Mouse (Mus musculus) olfactory bulb, adult 2 months (tissue): Measurements from ENCODE around the gene Scfd2. TPM values are rescaled to one million over a fixed set of nuclear protein-coding genes. Genes with fewer than 3 reads are reported as not detected.

Experiments used
- H3K27ac ChIP-seq: fragments of 200-500 bp; 2 replicates; pipeline ENCODE4 v1.5.1; 2012; ENCODE audit warnings: low read depth, low read length; ENCODE audit not compliant: insufficient read depth
- H3K4me1 ChIP-seq: fragments of 200-500 bp; 2 replicates; pipeline ENCODE4 v1.6.1; 2012; ENCODE audit warnings: low read length; ENCODE audit not compliant: control insufficient read depth, insufficient read depth
- H3K4me3 ChIP-seq: fragments of 200-500 bp; 2 replicates; pipeline ENCODE4 v1.5.1; 2012; ENCODE audit warnings: mild to moderate bottlenecking, low read depth, low read length, moderate library complexity; ENCODE audit not compliant: insufficient read depth
- CTCF ChIP-seq: fragments of 200-500 bp; IDR thresholded peaks from 2 replicates; pipeline ENCODE4 v1.5.1; 2012; ENCODE audit warnings: low read depth, mild to moderate bottlenecking, low read length, moderate library complexity; ENCODE audit not compliant: insufficient read depth
- POLR2A ChIP-seq: fragments of 200-500 bp; IDR thresholded peaks from 2 replicates; pipeline ENCODE4 v1.6.1; 2012; ENCODE audit warnings: mild to moderate bottlenecking, low read depth, low read length, moderate library complexity; ENCODE audit not compliant: insufficient read depth
- WGBS: fragments of 180-500 bp; shearing (Covaris S2); methylation state at CpG from one replicate; pipeline ENCODE4 v1.1.7; 2018; 5-methylcytosine and 5-hydroxymethylcytosine counted together
- polyA plus RNA-seq: library from polyadenylated mRNA; stranded (reverse); fragments of >200 nt; gene quantifications from 2 replicates; pipeline ENCODE4 v1.2.4, GENCODE M21; 2012; ENCODE audit warnings: low replicate concordance; ENCODE audit not compliant: missing spikeins, insufficient read depth, insufficient read length

Scfd2 gene
- polyA plus RNA-seq, 1 experiment = not detected

GRCm38 (mm10) chr5:74445861-74446260 lies 85.7 kb downstream of the Scfd2 start:
- no peaks in the 10 kb centered on the region for H3K4me1 ChIP-seq
- no peak overlapping the region for H3K27ac ChIP-seq
- 92% methylated on average over 3 of the region's 3 CpGs for WGBS
- H3K4me3 ChIP-seq = no peak overlapping the region
- TF ChIP-seq POLR2A (no peak), CTCF (no peak)

- no peak overlapping the region for H3K27ac ChIP-seq
- 89% methylated on average over 8 of the region's 8 CpGs for WGBS
- TF ChIP-seq CTCF (no peak), POLR2A (no peak)
Observed at GRCm38 (mm10) chr5:74438353-74438752, 93.2 kb downstream of the Scfd2 start.

GRCm38 (mm10) chr5:74433580-74434147 lies 97.9 kb downstream of the Scfd2 start:
- WGBS = 36% methylated on average over 9 of the region's 9 CpGs
- no peak overlapping the region for H3K4me3 ChIP-seq
- H3K27ac ChIP-seq = no peak overlapping the region
- no peak for TF ChIP-seq CTCF
- no peak for TF ChIP-seq POLR2A
- H3K4me1 ChIP-seq = no peaks in the 10 kb centered on the region

More at GRCm38 (mm10) chr5:74438353-74438752, 93.2 kb downstream of the Scfd2 start:
- Histone ChIP-seq H3K4me3 (no peak overlapping the region), H3K4me1 (no peaks in the 10 kb centered on the region)

GRCm38 (mm10) chr5:74432879-74433539 lies 98.5 kb downstream of the Scfd2 start:
- Histone ChIP-seq H3K4me1 (no peaks in the 10 kb centered on the region), H3K27ac (no peak overlapping the region), H3K4me3 (no peak overlapping the region)
- 51% methylated on average over 14 of the region's 14 CpGs for WGBS
- TF ChIP-seq POLR2A (no peak), CTCF (no peak)

GRCm38 (mm10) chr5:74420615-74421132 lies 110.9 kb downstream of the Scfd2 start:
- Histone ChIP-seq H3K4me1 (peaks cover 3% of the 10 kb centered on the region), H3K27ac (no peak overlapping the region), H3K4me3 (no peak overlapping the region)
- no peak for TF ChIP-seq CTCF
- no peak for TF ChIP-seq POLR2A
- 74% methylated on average over 5 of the region's 5 CpGs for WGBS

- Histone ChIP-seq H3K4me3 (no peak overlapping the region), H3K4me1 (no peaks in the 10 kb centered on the region), H3K27ac (no peak overlapping the region)
- WGBS = over 99% methylated on average over 3 of the region's 3 CpGs
- no peak for TF ChIP-seq CTCF
- no peak for TF ChIP-seq POLR2A
Observed at GRCm38 (mm10) chr5:74412557-74412956, 119.0 kb downstream of the Scfd2 start.

- WGBS = 96% methylated on average over 4 of the region's 5 CpGs
- Histone ChIP-seq H3K27ac (no peak overlapping the region), H3K4me3 (no peak overlapping the region), H3K4me1 (no peaks in the 10 kb centered on the region)
- TF ChIP-seq POLR2A = no peak
- TF ChIP-seq CTCF = no peak
Observed at GRCm38 (mm10) chr5:74404887-74405286, 126.7 kb downstream of the Scfd2 start.

GRCm38 (mm10) chr5:74404083-74404482 lies 127.5 kb downstream of the Scfd2 start:
- Histone ChIP-seq H3K27ac (no peak overlapping the region), H3K4me3 (no peak overlapping the region), H3K4me1 (no peaks in the 10 kb centered on the region)
- TF ChIP-seq POLR2A (no peak), CTCF (no peak)
- 85% methylated on average over 5 of the region's 5 CpGs for whole genome bisulfite sequencing

GRCm38 (mm10) chr5:74402626-74403025 lies 128.9 kb downstream of the Scfd2 start:
- H3K27ac ChIP-seq = no peak overlapping the region
- H3K4me1 ChIP-seq = no peaks in the 10 kb centered on the region
- WGBS = 95% methylated on average over 4 of the region's 4 CpGs
- H3K4me3 ChIP-seq = no peak overlapping the region
- TF ChIP-seq POLR2A (no peak), CTCF (no peak)
